Mouse (Mus musculus) testis, adult 2 months (tissue): Measurements from ENCODE around the gene Gm15517. TPM values are rescaled to one million over a fixed set of nuclear protein-coding genes. Genes with fewer than 3 reads are reported as not detected.
"Not testable (repeated sequence)": the region's sequence is repeated elsewhere in the genome, so short reads cannot be mapped to it uniquely, and the experiment has no call there.

Experiments
- H3K27ac ChIP-seq: fragments of 200-500 bp; 2 replicates; pipeline ENCODE4 v1.5.1; 2012; ENCODE audit warnings: low read depth, low read length; ENCODE audit not compliant: control insufficient read depth, insufficient read depth
- H3K27me3 ChIP-seq: fragments of 200-500 bp; 2 replicates; pipeline ENCODE4 v1.6.1; 2012; ENCODE audit warnings: mild to moderate bottlenecking, low read length, moderate library complexity; ENCODE audit not compliant: control insufficient read depth, insufficient read depth
- H3K36me3 ChIP-seq: fragments of 200-500 bp; 2 replicates; pipeline ENCODE4 v1.6.1; 2012; ENCODE audit warnings: mild to moderate bottlenecking, low read length; ENCODE audit not compliant: control insufficient read depth, insufficient read depth
- H3K4me1 ChIP-seq: fragments of 200-500 bp; 2 replicates; pipeline ENCODE4 v1.6.1; 2012; ENCODE audit warnings: low read length; ENCODE audit not compliant: control insufficient read depth, insufficient read depth
- H3K4me3 ChIP-seq: fragments of 200-500 bp; 2 replicates; pipeline ENCODE4 v1.5.1; 2012; ENCODE audit warnings: low read depth, mild to moderate bottlenecking, low read length, moderate library complexity, mixed read lengths; ENCODE audit not compliant: control insufficient read depth
- CTCF ChIP-seq: fragments of 200-500 bp; IDR thresholded peaks from 2 replicates; pipeline ENCODE4 v1.5.1; 2012; ENCODE audit warnings: low read depth, mild to moderate bottlenecking, inconsistent platforms, low read length, moderate library complexity; ENCODE audit not compliant: control insufficient read depth, insufficient read depth, insufficient replicate concordance
- POLR2A ChIP-seq: fragments of 200-500 bp; IDR thresholded peaks from 2 replicates; pipeline ENCODE4 v1.6.1; 2012; ENCODE audit warnings: low read depth, mild to moderate bottlenecking, inconsistent platforms, low read length, moderate library complexity; ENCODE audit not compliant: control insufficient read depth
- polyA plus RNA-seq: library from polyadenylated mRNA; depleted of rRNA; stranded (reverse); fragments of >200 nt; gene quantifications from 2 replicates; pipeline ENCODE4 v1.2.3, GENCODE M21; 2012

Gene Gm15517
- polyA plus RNA-seq, 1 experiment = 3,148 TPM

- Histone ChIP-seq H3K4me1 (peaks cover 3% of the 10 kb centered on the region), H3K36me3 (no peaks in the 10 kb centered on the region; the same call in 1 of the 2 replicates), H3K27me3 (no peaks in the 10 kb centered on the region), H3K4me3 (no peak overlapping the region), H3K27ac (no peak overlapping the region)
- TF ChIP-seq POLR2A = no peak
Observed at GRCm38 (mm10) chr7:44241163-44241562, 20.1 kb upstream of the Gm15517 start.

GRCm38 (mm10) chr7:44244080-44244479 lies 17.2 kb upstream of the Gm15517 start:
- Histone ChIP-seq H3K27ac (no peak overlapping the region), H3K4me1 (peaks cover 3% of the 10 kb centered on the region), H3K27me3 (no peaks in the 10 kb centered on the region), H3K4me3 (no peak overlapping the region), H3K36me3 (no peaks in the 10 kb centered on the region; the same call in 1 of the 2 replicates)
- TF ChIP-seq CTCF = no peak
- no peak for TF ChIP-seq POLR2A

DNA sequence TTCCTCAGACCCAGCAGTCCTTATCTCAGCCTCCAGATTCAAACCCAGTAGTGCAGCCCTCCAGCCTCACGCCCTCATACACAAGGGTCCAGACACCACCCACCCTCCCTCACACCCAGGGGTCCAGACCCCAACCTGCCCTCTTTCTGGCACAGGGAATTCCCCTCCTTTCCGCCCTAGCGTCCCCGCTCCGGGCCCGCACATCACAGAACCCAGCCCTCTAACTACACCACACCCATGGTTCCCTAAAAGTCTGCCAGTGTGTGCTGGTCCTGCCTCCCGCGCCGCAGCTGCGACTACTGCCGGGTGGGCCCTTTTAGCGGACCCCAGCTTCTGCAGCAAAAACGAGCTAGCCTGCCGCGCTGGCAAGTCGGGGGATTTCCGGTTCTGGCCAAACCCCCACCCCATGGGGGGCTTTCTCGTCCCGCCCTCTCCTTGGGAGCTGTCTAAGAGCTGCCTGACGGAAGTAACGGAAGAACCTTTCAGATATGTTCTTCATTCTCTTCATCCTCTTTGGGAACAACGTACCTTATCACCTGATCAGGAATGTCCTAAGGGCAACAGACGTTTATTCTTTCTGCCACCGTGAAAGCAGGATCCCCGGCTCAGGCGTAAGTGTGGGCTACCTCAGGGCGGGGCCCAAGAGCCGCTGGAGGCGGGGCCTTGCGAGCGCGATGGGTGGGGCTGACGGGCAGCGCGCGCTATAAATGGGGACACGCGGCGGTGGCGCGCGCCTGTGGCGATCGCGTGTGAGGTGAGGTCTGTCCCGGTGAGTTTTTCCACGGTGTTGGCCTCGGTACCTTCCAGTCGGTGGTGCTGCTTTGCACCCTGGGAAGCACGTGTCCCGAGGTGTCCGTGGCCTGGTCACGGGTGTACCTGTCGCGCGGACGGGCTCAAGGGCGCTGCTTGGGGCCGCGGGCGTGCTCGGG lies 14.9 kb upstream of the Gm15517 start, which contains the start of the genes 1700028J19Rik and 2410002F23Rik:
TSS of gene 1700028J19Rik (minus strand) at position 641 of the 929 bp plus-strand sequence.
TSS of gene 2410002F23Rik (plus strand) at position 668 of the 929 bp plus-strand sequence.
- 0 out of 2 replicates have a peak, but pooled peaks have one; percentile 14 for TF ChIP-seq CTCF
- peak; percentile 98 for TF ChIP-seq POLR2A
- Histone ChIP-seq H3K27ac (peak within 1 kb of the TSS; percentile 91), H3K4me3 (peak within 1 kb of the TSS; percentile 85), H3K27me3 (no peaks in the 10 kb centered on the region), H3K36me3 (no peaks in the 10 kb centered on the region), H3K4me1 (peaks cover 4% of the 10 kb centered on the region)

DNA sequence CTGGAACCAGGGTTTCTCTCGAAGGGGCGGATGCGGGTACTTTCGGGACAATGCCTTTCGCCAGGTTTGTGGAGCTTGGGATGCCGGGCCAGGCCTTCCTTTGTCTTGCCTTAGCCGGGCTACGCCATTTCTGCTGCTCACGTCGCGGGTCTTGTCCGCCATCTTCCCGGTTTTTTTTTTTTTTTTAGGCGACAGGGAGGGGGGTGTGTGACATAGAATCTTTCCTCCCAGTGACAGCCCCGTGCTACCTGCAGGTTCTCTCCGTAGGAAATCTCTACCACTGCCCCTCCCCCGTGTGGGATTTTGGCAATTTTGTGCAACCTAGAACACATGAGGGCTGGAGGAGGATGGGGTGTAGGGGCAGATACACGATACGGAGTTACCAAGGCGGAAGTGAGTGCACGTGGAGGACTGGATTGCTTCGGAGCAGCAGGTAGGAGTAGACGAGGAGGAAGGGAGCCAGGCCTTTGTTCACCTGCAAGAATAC lies 14.2 kb upstream of the Gm15517 start:
- Histone ChIP-seq H3K4me3 (peak overlapping the region; percentile 85), H3K27me3 (no peaks in the 10 kb centered on the region), H3K4me1 (peaks cover 4% of the 10 kb centered on the region), H3K36me3 (no peaks in the 10 kb centered on the region), H3K27ac (peak overlapping the region; percentile 79)
- no peak for TF ChIP-seq CTCF
- no peak; the same call in 1 of the 2 replicates for TF ChIP-seq POLR2A

DNA sequence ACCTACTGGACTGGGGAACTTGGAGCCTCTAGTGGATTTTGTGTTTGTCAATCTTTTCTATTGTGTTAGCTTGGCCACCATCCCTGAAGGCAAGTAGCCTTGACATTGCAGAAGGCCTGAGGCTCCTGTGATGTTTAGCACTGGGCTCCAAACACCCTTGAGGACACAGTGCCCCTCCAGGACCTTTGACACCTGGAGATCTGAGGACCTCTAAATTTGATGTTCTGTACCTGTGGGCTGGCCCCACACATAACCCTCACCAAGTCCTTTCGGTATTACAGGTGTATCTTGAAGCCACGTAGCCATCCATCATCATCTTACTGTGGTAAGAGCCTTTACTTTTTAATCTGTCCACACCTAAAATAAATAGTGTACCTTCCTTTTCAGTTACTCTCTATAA lies 13.3 kb upstream of the Gm15517 start:
- Histone ChIP-seq H3K4me3 (no peak overlapping the region), H3K36me3 (no peaks in the 10 kb centered on the region), H3K27me3 (no peaks in the 10 kb centered on the region), H3K27ac (no peak overlapping the region), H3K4me1 (peaks cover 4% of the 10 kb centered on the region)
- TF ChIP-seq CTCF = no peak
- TF ChIP-seq POLR2A = no peak

- TF ChIP-seq POLR2A = no peak
- no peak for TF ChIP-seq CTCF
- no peak overlapping the region for H3K4me3 ChIP-seq
- H3K4me1 ChIP-seq = peaks cover 4% of the 10 kb centered on the region
- H3K36me3 ChIP-seq = no peaks in the 10 kb centered on the region
- H3K27ac ChIP-seq = peak overlapping the region; percentile 62
- H3K27me3 ChIP-seq = no peaks in the 10 kb centered on the region
Observed at GRCm38 (mm10) chr7:44249248-44249647, 12.0 kb upstream of the Gm15517 start.

GRCm38 (mm10) chr7:44250732-44251275 lies 10.4 kb upstream of the Gm15517 start:
- not testable (repeated sequence) for H3K27me3 ChIP-seq, H3K4me1 ChIP-seq, H3K27ac ChIP-seq, H3K36me3 ChIP-seq, H3K4me3 ChIP-seq
